Mouse (Mus musculus) liver, adult 2 months (tissue): ENCODE measurements around the gene Prss32.

Experiments
- CTCF ChIP-seq: fragments of 200-500 bp; IDR thresholded peaks from 2 replicates; pipeline ENCODE4 v1.5.1; 2011; ENCODE audit warnings: low read depth, low read length, control low read depth
- POLR2A ChIP-seq: fragments of 200-500 bp; IDR thresholded peaks from 2 replicates; pipeline ENCODE4 v1.6.1; 2011; ENCODE audit warnings: low read length, control low read depth; ENCODE audit not compliant: insufficient read depth; ENCODE audit errors: extremely low read depth

DNA sequence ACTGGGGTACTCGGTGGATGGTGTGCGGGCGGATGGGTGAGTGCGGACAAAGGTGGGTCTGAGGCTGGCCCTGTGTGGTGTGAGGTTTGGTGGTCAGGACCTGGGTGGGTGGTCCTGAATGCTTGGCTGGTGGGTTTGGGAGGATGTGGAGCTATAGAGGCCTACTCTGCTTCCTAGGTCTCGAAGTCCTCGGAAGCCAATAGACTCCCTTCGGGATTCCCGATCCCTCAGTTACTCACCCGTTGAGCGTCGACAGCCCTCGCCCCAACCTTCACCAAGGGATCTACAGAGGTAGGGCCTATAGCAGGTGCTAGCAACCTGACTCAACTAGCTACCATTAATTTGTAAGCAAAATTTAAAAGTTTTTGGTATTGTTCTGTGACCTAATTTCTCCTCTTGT, 20.0 kb upstream of the Prss32 start:
- TF ChIP-seq POLR2A = no peak
- no peak for TF ChIP-seq CTCF
